Mouse (Mus musculus) intestine, embryonic 14.5 days (tissue): ENCODE measurements around the gene Tubd1. TPM values are rescaled to one million over a fixed set of nuclear protein-coding genes. Genes with fewer than 3 reads are reported as not detected.

ENCODE experiments used
- ATAC-seq: fragments of 200-750 bp; cut with Nextera tagmentation; replicated peaks from 2 replicates; pipeline ENCODE4 v1.8.0; 2017; ENCODE audit warnings: low read depth, moderate number of reproducible peaks, moderate TSS enrichment, moderate library complexity; ENCODE audit not compliant: low FRiP score, low TSS enrichment
- DNase-seq: peaks from one replicate; pipeline ENCODE4 v3.0.0-alpha.2; 2018; ENCODE audit warnings: low spot score
- H3K27ac ChIP-seq: fragments of 300-500 bp; sonication (generic); 2 replicates; pipeline ENCODE4 v1.5.1; 2014; ENCODE audit warnings: low read depth, mild to moderate bottlenecking, control low read depth
- H3K27me3 ChIP-seq: fragments of 300-500 bp; sonication (generic); replicated peaks from 2 replicates; pipeline ENCODE4 v1.6.1; 2014; ENCODE audit warnings: low read length, control low read depth; ENCODE audit not compliant: control insufficient read depth, insufficient read depth
- H3K36me3 ChIP-seq: fragments of 300-500 bp; sonication (generic); 2 replicates; pipeline ENCODE4 v1.6.1; 2014; ENCODE audit warnings: low read length, control low read depth; ENCODE audit not compliant: control insufficient read depth, insufficient read depth
- H3K4me1 ChIP-seq: fragments of 300-500 bp; sonication (generic); replicated peaks from 2 replicates; pipeline ENCODE4 v1.6.1; 2014; ENCODE audit warnings: low read length, control low read depth, mixed read lengths; ENCODE audit not compliant: control insufficient read depth, insufficient read depth
- H3K4me2 ChIP-seq: fragments of 300-500 bp; sonication (generic); 2 replicates; pipeline ENCODE4 v1.6.1; 2014; ENCODE audit warnings: low read length
- H3K4me3 ChIP-seq: fragments of 300-500 bp; sonication (generic); 2 replicates; pipeline ENCODE4 v1.5.1; 2014; ENCODE audit warnings: low read depth, low read length, control low read depth, mixed read lengths
- H3K9ac ChIP-seq: fragments of 300-500 bp; sonication (generic); 2 replicates; pipeline ENCODE4 v1.6.1; 2014; ENCODE audit warnings: mild to moderate bottlenecking, low read length
- H3K9me3 ChIP-seq: fragments of 300-500 bp; sonication (generic); 2 replicates; pipeline ENCODE4 v1.6.1; 2016; ENCODE audit warnings: low read length, control low read depth; ENCODE audit not compliant: control insufficient read depth
- WGBS: fragments of 180-500 bp; shearing (Covaris S2); extraction: QIAGEN DNeasy Blood & Tissue Kit; methylation state at CpG from one replicate; pipeline ENCODE4 v1.1.7; 2014; 5-methylcytosine and 5-hydroxymethylcytosine counted together
- polyA plus RNA-seq: library from polyadenylated mRNA; unstranded; fragments of >200 nt; fragmentation: Nextera tagmentation; extraction: Ambion mirVana; gene quantifications from 2 replicates; pipeline ENCODE4 v1.2.1, GENCODE M21; 2014

Tubd1 gene
- polyA plus RNA-seq, 1 experiment from 2014 or later: 9.9 TPM

GRCm38 (mm10) chr11:86571871-86572270 lies 27.1 kb downstream of the Tubd1 start:
- whole genome bisulfite sequencing: 55% methylated on average over 4 of the region's 4 CpGs

GRCm38 (mm10) chr11:86572623-86573022 lies 27.8 kb downstream of the Tubd1 start:
- WGBS: 72% methylated on average over 2 of the region's 2 CpGs
- no peaks in the 10 kb centered on the region for H3K36me3 ChIP-seq
- ATAC-seq: no peak

More at GRCm38 (mm10) chr11:86571871-86572270, 27.1 kb downstream of the Tubd1 start:
- H3K9ac ChIP-seq: no peak overlapping the region
- peak overlapping the region; percentile 43 for H3K27ac ChIP-seq
- no peak overlapping the region for H3K4me2 ChIP-seq
- no peak for DNase-seq
- no peak overlapping the region for H3K4me3 ChIP-seq
- no peaks in the 10 kb centered on the region for H3K9me3 ChIP-seq
- no peaks in the 10 kb centered on the region for H3K27me3 ChIP-seq
- H3K36me3 ChIP-seq: no peaks in the 10 kb centered on the region
- H3K4me1 ChIP-seq: peaks cover 22% of the 10 kb centered on the region
- ATAC-seq: no peak

GRCm38 (mm10) chr11:86573646-86574231 lies 28.9 kb downstream of the Tubd1 start:
- no peak overlapping the region for H3K27ac ChIP-seq
- H3K27me3 ChIP-seq: no peaks in the 10 kb centered on the region
- no peaks in the 10 kb centered on the region for H3K36me3 ChIP-seq
- no peak overlapping the region for H3K9ac ChIP-seq
- peaks cover 28% of the 10 kb centered on the region for H3K4me1 ChIP-seq
- 86% methylated on average over 6 of the region's 6 CpGs for WGBS
- DNase-seq (no peak), ATAC-seq (no peak)
- no peak overlapping the region for H3K4me2 ChIP-seq
- H3K4me3 ChIP-seq: no peak overlapping the region
- no peaks in the 10 kb centered on the region for H3K9me3 ChIP-seq

More at GRCm38 (mm10) chr11:86572623-86573022, 27.8 kb downstream of the Tubd1 start:
- Histone ChIP-seq H3K9me3 (no peaks in the 10 kb centered on the region), H3K4me1 (peaks cover 24% of the 10 kb centered on the region), H3K9ac (no peak overlapping the region), H3K4me3 (no peak overlapping the region), H3K4me2 (no peak overlapping the region), H3K27ac (no peak overlapping the region), H3K27me3 (no peaks in the 10 kb centered on the region)
- DNase-seq: no peak

GRCm38 (mm10) chr11:86574408-86574807 lies 29.6 kb downstream of the Tubd1 start:
- no peak overlapping the region for H3K4me2 ChIP-seq
- H3K4me1 ChIP-seq: peaks cover 34% of the 10 kb centered on the region
- H3K27ac ChIP-seq: no peak overlapping the region
- 32% methylated on average over 2 of the region's 2 CpGs for WGBS
- H3K9ac ChIP-seq: no peak overlapping the region
- H3K9me3 ChIP-seq: no peaks in the 10 kb centered on the region
- ATAC-seq (no peak), DNase-seq (no peak)
- H3K4me3 ChIP-seq: no peak overlapping the region
- no peaks in the 10 kb centered on the region for H3K36me3 ChIP-seq
- no peaks in the 10 kb centered on the region for H3K27me3 ChIP-seq

GRCm38 (mm10) chr11:86575632-86576378 lies 31.0 kb downstream of the Tubd1 start:
- H3K9ac ChIP-seq: no peak overlapping the region
- ATAC-seq (no peak), DNase-seq (no peak)
- H3K36me3 ChIP-seq: no peaks in the 10 kb centered on the region
- H3K4me2 ChIP-seq: no peak overlapping the region
- H3K9me3 ChIP-seq: no peaks in the 10 kb centered on the region
- no peaks in the 10 kb centered on the region for H3K27me3 ChIP-seq
- peak overlapping the region; percentile 57 for H3K27ac ChIP-seq
- 75% methylated on average over 7 of the region's 7 CpGs for WGBS
- no peak overlapping the region for H3K4me3 ChIP-seq
- H3K4me1 ChIP-seq: peaks cover 24% of the 10 kb centered on the region

GRCm38 (mm10) chr11:86577231-86577630 lies 32.4 kb downstream of the Tubd1 start:
- no peak for ATAC-seq
- 56% methylated on average over 4 of the region's 4 CpGs for WGBS
- Histone ChIP-seq H3K27me3 (no peaks in the 10 kb centered on the region), H3K9me3 (no peaks in the 10 kb centered on the region), H3K9ac (no peak overlapping the region), H3K4me3 (no peak overlapping the region), H3K4me2 (no peak overlapping the region), H3K36me3 (no peaks in the 10 kb centered on the region), H3K4me1 (peaks cover 16% of the 10 kb centered on the region), H3K27ac (peak overlapping the region; percentile 24)
- DNase-seq: no peak

GRCm38 (mm10) chr11:86578106-86578808 lies 33.5 kb downstream of the Tubd1 start:
- H3K4me2 ChIP-seq: no peak overlapping the region

GRCm38 (mm10) chr11:86578809-86579730 lies 34.3 kb downstream of the Tubd1 start:
- no peak overlapping the region for H3K4me2 ChIP-seq
- peak overlapping the region; percentile 78 for H3K27ac ChIP-seq
- DNase-seq (no peak), ATAC-seq (no peak; the same call in 1 of the 2 replicates)
- WGBS: 66% methylated on average over 25 of the region's 25 CpGs
- H3K9me3 ChIP-seq: no peaks in the 10 kb centered on the region
- H3K9ac ChIP-seq: no peak overlapping the region
- no peak overlapping the region for H3K4me3 ChIP-seq
- H3K4me1 ChIP-seq: peaks cover 16% of the 10 kb centered on the region
- no peaks in the 10 kb centered on the region for H3K27me3 ChIP-seq
- peaks cover 5% of the 10 kb centered on the region; the same call in 1 of the 2 replicates for H3K36me3 ChIP-seq

More at GRCm38 (mm10) chr11:86578106-86578808, 33.5 kb downstream of the Tubd1 start:
- 77% methylated on average over 6 of the region's 6 CpGs for WGBS
- Histone ChIP-seq H3K36me3 (peaks cover 5% of the 10 kb centered on the region; the same call in 1 of the 2 replicates), H3K27ac (peak overlapping the region; percentile 78), H3K4me3 (no peak overlapping the region), H3K27me3 (no peaks in the 10 kb centered on the region), H3K9me3 (no peaks in the 10 kb centered on the region), H3K9ac (no peak overlapping the region), H3K4me1 (peaks cover 16% of the 10 kb centered on the region)
- DNase-seq: no peak
- ATAC-seq: no peak
